Mouse (Mus musculus): ENCODE data around the gene Snx14. TPM values are rescaled to one million over a fixed set of nuclear protein-coding genes. Genes with fewer than 3 reads are reported as not detected.

The Snx14 gene
- polyA plus RNA-seq, 1 experiment from 2014 or later, result 29.0 TPM

Other genes with a start within 250 kb of the Snx14 start
- gene Nt5e, start 111.8 kb downstream of the Snx14 start, polyA plus RNA-seq (2015; fragmentation: Nextera tagmentation; extraction: Ambion mirVana), result 18.9 and 20.6 TPM in 2 replicates
- 0.54 and 0.71 TPM in 2 replicates for gene Gm20537, start 17.7 kb upstream of the Snx14 start, polyA plus RNA-seq (2015; fragmentation: Nextera tagmentation; extraction: Ambion mirVana)
- 83.1 and 86.0 TPM in 2 replicates for gene Syncrip, start 43.6 kb upstream of the Snx14 start, polyA plus RNA-seq (2015; fragmentation: Nextera tagmentation; extraction: Ambion mirVana)
- 12.8 and 14.1 TPM in 2 replicates for gene Zfp949, start 109.1 kb upstream of the Snx14 start, polyA plus RNA-seq (2015; fragmentation: Nextera tagmentation; extraction: Ambion mirVana)
- gene Trim43a, start 141.9 kb upstream of the Snx14 start, polyA plus RNA-seq (2015; fragmentation: Nextera tagmentation; extraction: Ambion mirVana), result not detected in 2 replicates